10 mouse cellular contexts compared by ENCODE assay signal in genomic region chr16:49906940-49907339, GRCm38 (mm10).
"Had no signal": no experiment of that assay in that cellular context is flagged by ENCODE, and none has a peak within 500 bp of the region (broad histone marks: within the 10 kb centered on the region; RNA-seq: fewer than 3 reads in every experiment).

No protein-coding gene starts in this region.

- DNase-seq: kidney, adult 8-10 months; left cerebral cortex, postnatal 4 days; lung, adult 2 months; right cerebral cortex, postnatal 4 days; spleen, adult 18-20 months; thymus, adult 18-20 months; thymus, postnatal 14 days had no signal

- H3K36me3 ChIP-seq: midbrain, embryonic 10.5 days; neural tube, embryonic 15.5 days had no signal

- H3K27me3 ChIP-seq: neural tube, embryonic 15.5 days had no signal

- H3K27ac ChIP-seq: neural tube, embryonic 15.5 days had no signal

- H3K4me3 ChIP-seq: midbrain, embryonic 10.5 days; myocyte; neural tube, embryonic 15.5 days had no signal

- H3K9ac ChIP-seq: neural tube, embryonic 15.5 days had no signal

- H3K9me3 ChIP-seq: midbrain, embryonic 10.5 days; neural tube, embryonic 15.5 days had no signal

- H3K4me2 ChIP-seq: neural tube, embryonic 15.5 days had no signal
